11 mouse cellular contexts compared by ENCODE assay signal in the genomic region with DNA sequence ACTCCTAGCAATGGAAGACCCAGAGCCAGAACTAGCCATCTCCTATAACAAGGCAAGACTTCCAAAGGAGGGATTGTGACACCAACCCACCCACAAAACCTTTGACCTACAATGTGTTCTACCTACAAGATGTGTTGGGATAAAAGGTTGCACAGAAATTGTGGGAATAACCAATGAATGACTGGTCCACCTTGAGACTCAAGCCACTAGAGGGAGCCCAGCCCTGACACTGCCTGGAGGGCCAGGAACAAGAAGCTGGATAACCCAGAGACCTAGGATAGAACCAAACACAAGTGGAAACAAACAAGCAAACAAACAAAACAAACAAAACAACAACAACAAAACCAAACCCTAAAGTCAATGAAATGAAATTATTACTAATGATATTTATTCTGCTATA.
A peak's percentile ranks its signal among the peaks of the same experiment; 100 is the strongest.
DNase-seq lines count a peak whose midpoint lies in the region; ATAC-seq and TF ChIP-seq lines count a peak whose summit lies in the region.
"Had no signal": no experiment of that assay in that cellular context is flagged by ENCODE, and none has a peak within 500 bp of the region (broad histone marks: within the 10 kb centered on the region; RNA-seq: fewer than 3 reads in every experiment).

No protein-coding gene starts in this region.

- no peaks in the 10 kb centered on the region for H3K9me3 ChIP-seq in forebrain, postnatal 0 days (ENCODE audit: low read length)
- H3K9me3 ChIP-seq in forebrain, embryonic 15.5 days: no peaks in the 10 kb centered on the region
- H3K9me3 ChIP-seq: embryonic facial prominence, embryonic 12.5 days had no signal

- H3K4me2 ChIP-seq in forebrain, postnatal 0 days (ENCODE audit: low read depth): no peak overlapping the region
- H3K4me2 ChIP-seq in forebrain, embryonic 15.5 days (replicated peaks): no peak overlapping the region
- H3K4me2 ChIP-seq: embryonic facial prominence, embryonic 12.5 days had no signal

- H3K4me3 ChIP-seq in forebrain, postnatal 0 days (ENCODE audit: low read depth, low read length): no peak overlapping the region
- H3K4me3 ChIP-seq in forebrain, embryonic 15.5 days: no peak overlapping the region
- H3K4me3 ChIP-seq: embryonic facial prominence, embryonic 12.5 days had no signal

- H3K9ac ChIP-seq in forebrain, postnatal 0 days: no peak overlapping the region
- no peak overlapping the region for H3K9ac ChIP-seq in forebrain, embryonic 15.5 days (replicated peaks)
- H3K9ac ChIP-seq: embryonic facial prominence, embryonic 12.5 days had no signal

- ATAC-seq in forebrain, postnatal 0 days: no peak
- ATAC-seq in forebrain, embryonic 15.5 days (replicated peaks): no peak
- no peak for ATAC-seq in CD4-positive, CD25-positive, alpha-beta regulatory T cell, adult 4 months
- ATAC-seq: intestine, embryonic 16.5 days had no signal

- intact Hi-C loops in left cerebral cortex, postnatal 4 days (cut with DNase I): no loop called here

- no peak overlapping the region for H3K27ac ChIP-seq in forebrain, postnatal 0 days (ENCODE audit: low read depth, low read length)
- no peak overlapping the region for H3K27ac ChIP-seq in forebrain, embryonic 15.5 days (replicated peaks)
- H3K27ac ChIP-seq: embryonic facial prominence, embryonic 12.5 days; macrophage had no signal

- no peaks in the 10 kb centered on the region for H3K27me3 ChIP-seq in forebrain, postnatal 0 days (ENCODE audit: insufficient read depth, low read length)
- H3K27me3 ChIP-seq in forebrain, embryonic 15.5 days: no peaks in the 10 kb centered on the region
- H3K27me3 ChIP-seq: embryonic facial prominence, embryonic 12.5 days had no signal

- no peaks in the 10 kb centered on the region for H3K36me3 ChIP-seq in forebrain, postnatal 0 days (ENCODE audit: insufficient read depth)
- H3K36me3 ChIP-seq in forebrain, embryonic 15.5 days: no peaks in the 10 kb centered on the region
- H3K36me3 ChIP-seq: embryonic facial prominence, embryonic 12.5 days had no signal

- H3K4me1 ChIP-seq in forebrain, postnatal 0 days (ENCODE audit: insufficient read depth): no peaks in the 10 kb centered on the region
- H3K4me1 ChIP-seq in forebrain, embryonic 15.5 days: no peaks in the 10 kb centered on the region
- H3K4me1 ChIP-seq: embryonic facial prominence, embryonic 12.5 days had no signal

- no peak for DNase-seq in forebrain, postnatal 0 days
- DNase-seq in left cerebral cortex, postnatal 4 days: peak; percentile 21
- no peak for DNase-seq in left cerebral cortex, adult 8-10 months (ENCODE audit: low spot score in 2 of 2)
- DNase-seq in adrenal gland, postnatal 36 days: peak; percentile 61 to 77
- DNase-seq in lung, postnatal 14 days: peak; percentile 37
- no peak for DNase-seq in thymus, postnatal 10 days (ENCODE audit: low spot score in 2 of 2)

- peak; percentile 48 for TF ChIP-seq CTCF in forebrain, postnatal 0 days (IDR thresholded peaks at IDR 0.05; ENCODE audit: low read depth)

Comparison
In these comparisons a context has a peak if more than half of its experiments do, and no peak if none do; other contexts are left out.
1. DNase-seq: peak in left cerebral cortex, postnatal 4 days (single experiment), adrenal gland, postnatal 36 days (2 of 2) and lung, postnatal 14 days (single experiment); none in forebrain, postnatal 0 days (single experiment), left cerebral cortex, adult 8-10 months (0 of 2) and thymus, postnatal 10 days (0 of 2).